Mouse (Mus musculus): ENCODE data around the gene Blm. TPM values are rescaled to one million over a fixed set of nuclear protein-coding genes. Genes with fewer than 3 reads are reported as not detected.
A peak's percentile ranks its signal among the peaks of the same experiment; 100 is the strongest.

Gene Blm
- 54.8 and 58.3 TPM in 2 replicates for polyA plus RNA-seq (2014; fragmentation: Nextera tagmentation; extraction: Ambion mirVana)

GRCm38 (mm10) chr7:80535009-80535744, at the start of gene Blm:
TSS of gene Blm (minus strand) at chr7:80535119.
- no peaks in the 10 kb centered on the region for H3K9me3 ChIP-seq (ENCODE audit: control insufficient read depth, low read length)
- peak within 1 kb of the TSS; percentile 79 for H3K4me3 ChIP-seq (ENCODE audit: low read depth, low read length)
- WGBS: under 1% methylated on average over 43 of the region's 43 CpGs
- H3K9ac ChIP-seq (ENCODE audit: low read depth, low read length): peak within 1 kb of the TSS; percentile 84
- H3K4me1 ChIP-seq (replicated peaks; ENCODE audit: control insufficient read depth, insufficient read depth, low read length): peaks cover 25% of the 10 kb centered on the region
- ATAC-seq (replicated peaks; ENCODE audit: low FRiP score): peak; percentile 99
- peak within 1 kb of the TSS; percentile 64 for H3K4me2 ChIP-seq
- DNase-seq (ENCODE audit: low spot score): peak; percentile 90
- no peaks in the 10 kb centered on the region for H3K36me3 ChIP-seq (ENCODE audit: control insufficient read depth, insufficient read depth, low read length)
- H3K27ac ChIP-seq (ENCODE audit: low read depth, low read length): peak within 1 kb of the TSS; percentile 96
- H3K27me3 ChIP-seq (replicated peaks; ENCODE audit: control insufficient read depth, insufficient read depth, low read length): no peaks in the 10 kb centered on the region

- H3K27ac ChIP-seq (ENCODE audit: low read depth, low read length): no peak overlapping the region
- no peaks in the 10 kb centered on the region for H3K9me3 ChIP-seq (ENCODE audit: control insufficient read depth, low read length)
- peaks cover 6% of the 10 kb centered on the region; the same call in 1 of the 2 replicates for H3K4me1 ChIP-seq (replicated peaks; ENCODE audit: control insufficient read depth, insufficient read depth, low read length)
- WGBS: 35% methylated on average over 6 of the region's 6 CpGs
- H3K36me3 ChIP-seq (ENCODE audit: control insufficient read depth, insufficient read depth, low read length): no peaks in the 10 kb centered on the region; the same call in 1 of the 2 replicates
- H3K4me2 ChIP-seq: no peak overlapping the region
- H3K9ac ChIP-seq (ENCODE audit: low read depth, low read length): no peak overlapping the region
- H3K27me3 ChIP-seq (replicated peaks; ENCODE audit: control insufficient read depth, insufficient read depth, low read length): no peaks in the 10 kb centered on the region
- ATAC-seq (replicated peaks; ENCODE audit: low FRiP score) (0 out of 2 replicates have a peak, but pooled peaks have one; percentile 11), DNase-seq (ENCODE audit: low spot score) (no peak)
- no peak overlapping the region for H3K4me3 ChIP-seq (ENCODE audit: low read depth, low read length)
These were observed 49.1 kb upstream of the Blm start for GRCm38 (mm10) chr7:80583981-80584380.

GRCm38 (mm10) chr7:80582821-80583451, 48.0 kb upstream of the Blm start:
- Histone ChIP-seq H3K9me3 (ENCODE audit: control insufficient read depth, low read length) (no peaks in the 10 kb centered on the region), H3K27me3 (replicated peaks; ENCODE audit: control insufficient read depth, insufficient read depth, low read length) (no peaks in the 10 kb centered on the region), H3K9ac (ENCODE audit: low read depth, low read length) (no peak overlapping the region), H3K36me3 (ENCODE audit: control insufficient read depth, insufficient read depth, low read length) (no peaks in the 10 kb centered on the region; the same call in 1 of the 2 replicates), H3K4me2 (peak overlapping the region; percentile 44), H3K4me1 (replicated peaks; ENCODE audit: control insufficient read depth, insufficient read depth, low read length) (peaks cover 6% of the 10 kb centered on the region; the same call in 1 of the 2 replicates), H3K4me3 (ENCODE audit: low read depth, low read length) (no peak overlapping the region), H3K27ac (ENCODE audit: low read depth, low read length) (no peak overlapping the region)
- WGBS: 49% methylated on average over 20 of the region's 20 CpGs
- DNase-seq (ENCODE audit: low spot score) (no peak), ATAC-seq (replicated peaks; ENCODE audit: low FRiP score) (no peak)

- DNase-seq (ENCODE audit: low spot score) (no peak), ATAC-seq (replicated peaks; ENCODE audit: low FRiP score) (no peak)
- Histone ChIP-seq H3K4me2 (no peak overlapping the region), H3K9me3 (ENCODE audit: control insufficient read depth, low read length) (no peaks in the 10 kb centered on the region), H3K9ac (ENCODE audit: low read depth, low read length) (no peak overlapping the region), H3K4me3 (ENCODE audit: low read depth, low read length) (no peak overlapping the region), H3K36me3 (ENCODE audit: control insufficient read depth, insufficient read depth, low read length) (no peaks in the 10 kb centered on the region), H3K27ac (ENCODE audit: low read depth, low read length) (no peak overlapping the region), H3K27me3 (replicated peaks; ENCODE audit: control insufficient read depth, insufficient read depth, low read length) (no peaks in the 10 kb centered on the region), H3K4me1 (replicated peaks; ENCODE audit: control insufficient read depth, insufficient read depth, low read length) (0 out of 2 replicates have a peak, but pooled peaks cover 2% of the 10 kb centered on the region)
- WGBS: 21% methylated on average over 6 of the region's 6 CpGs
These were observed 45.4 kb upstream of the Blm start for GRCm38 (mm10) chr7:80580368-80580767.

- H3K9ac ChIP-seq (ENCODE audit: low read depth, low read length): no peak overlapping the region
- H3K36me3 ChIP-seq (ENCODE audit: control insufficient read depth, insufficient read depth, low read length): no peaks in the 10 kb centered on the region
- no peaks in the 10 kb centered on the region for H3K27me3 ChIP-seq (replicated peaks; ENCODE audit: control insufficient read depth, insufficient read depth, low read length)
- no peak overlapping the region for H3K4me2 ChIP-seq
- WGBS: 66% methylated on average over 14 of the region's 14 CpGs
- no peaks in the 10 kb centered on the region for H3K9me3 ChIP-seq (ENCODE audit: control insufficient read depth, low read length)
- no peak overlapping the region for H3K4me3 ChIP-seq (ENCODE audit: low read depth, low read length)
- H3K4me1 ChIP-seq (replicated peaks; ENCODE audit: control insufficient read depth, insufficient read depth, low read length): no peaks in the 10 kb centered on the region
- ATAC-seq (replicated peaks; ENCODE audit: low FRiP score): no peak
- no peak overlapping the region for H3K27ac ChIP-seq (ENCODE audit: low read depth, low read length)
- no peak for DNase-seq (ENCODE audit: low spot score)
These were observed 42.6 kb upstream of the Blm start for GRCm38 (mm10) chr7:80577417-80577980.

GRCm38 (mm10) chr7:80576626-80577025, 41.7 kb upstream of the Blm start:
- Histone ChIP-seq H3K4me1 (replicated peaks; ENCODE audit: control insufficient read depth, insufficient read depth, low read length) (no peaks in the 10 kb centered on the region), H3K4me2 (no peak overlapping the region), H3K4me3 (ENCODE audit: low read depth, low read length) (no peak overlapping the region), H3K27ac (ENCODE audit: low read depth, low read length) (no peak overlapping the region), H3K36me3 (ENCODE audit: control insufficient read depth, insufficient read depth, low read length) (no peaks in the 10 kb centered on the region), H3K27me3 (replicated peaks; ENCODE audit: control insufficient read depth, insufficient read depth, low read length) (no peaks in the 10 kb centered on the region), H3K9ac (ENCODE audit: low read depth, low read length) (no peak overlapping the region), H3K9me3 (ENCODE audit: control insufficient read depth, low read length) (no peaks in the 10 kb centered on the region)
- WGBS: 66% methylated on average over 3 of the region's 3 CpGs
- ATAC-seq (replicated peaks; ENCODE audit: low FRiP score) (no peak), DNase-seq (ENCODE audit: low spot score) (no peak)

- Histone ChIP-seq H3K27me3 (replicated peaks; ENCODE audit: control insufficient read depth, insufficient read depth, low read length) (no peaks in the 10 kb centered on the region), H3K36me3 (ENCODE audit: control insufficient read depth, insufficient read depth, low read length) (no peaks in the 10 kb centered on the region), H3K4me2 (no peak overlapping the region), H3K9ac (ENCODE audit: low read depth, low read length) (no peak overlapping the region), H3K4me1 (replicated peaks; ENCODE audit: control insufficient read depth, insufficient read depth, low read length) (no peaks in the 10 kb centered on the region), H3K9me3 (ENCODE audit: control insufficient read depth, low read length) (no peaks in the 10 kb centered on the region), H3K4me3 (ENCODE audit: low read depth, low read length) (no peak overlapping the region), H3K27ac (ENCODE audit: low read depth, low read length) (no peak overlapping the region)
- DNase-seq (ENCODE audit: low spot score) (no peak), ATAC-seq (replicated peaks; ENCODE audit: low FRiP score) (no peak)
- WGBS: 41% methylated on average over 9 of the region's 9 CpGs
These were observed 40.8 kb upstream of the Blm start for GRCm38 (mm10) chr7:80575750-80576149.

GRCm38 (mm10) chr7:80573076-80573475, 38.2 kb upstream of the Blm start:
- Histone ChIP-seq H3K36me3 (ENCODE audit: control insufficient read depth, insufficient read depth, low read length) (no peaks in the 10 kb centered on the region), H3K4me2 (no peak overlapping the region), H3K9ac (ENCODE audit: low read depth, low read length) (no peak overlapping the region), H3K27me3 (replicated peaks; ENCODE audit: control insufficient read depth, insufficient read depth, low read length) (no peaks in the 10 kb centered on the region), H3K4me3 (ENCODE audit: low read depth, low read length) (no peak overlapping the region), H3K4me1 (replicated peaks; ENCODE audit: control insufficient read depth, insufficient read depth, low read length) (no peaks in the 10 kb centered on the region), H3K27ac (ENCODE audit: low read depth, low read length) (no peak overlapping the region), H3K9me3 (ENCODE audit: control insufficient read depth, low read length) (no peaks in the 10 kb centered on the region)
- no peak for DNase-seq (ENCODE audit: low spot score)
- 61% methylated on average over 3 of the region's 3 CpGs for WGBS
- no peak for ATAC-seq (replicated peaks; ENCODE audit: low FRiP score)

Data from liver, embryonic 11.5 days (tissue).